Mouse (Mus musculus) gastrocnemius, postnatal 4 days (tissue): ENCODE data around the gene Plxna2. TPM values are rescaled to one million over a fixed set of nuclear protein-coding genes. Genes with fewer than 3 reads are reported as not detected.

ENCODE experiments used
- DNase-seq, 2 experiments: peaks; one replicate each; pipeline ENCODE4 v3.0.0; 2021 to 2022; ENCODE audit warnings: low spot score in 2 of 2, mixed read lengths in 2 of 2
- total RNA-seq, 2 experiments: library from RNA; stranded (reverse); gene quantifications; 2 replicates each; pipeline ENCODE4 v1.2.3; 2021

Gene Plxna2
- total RNA-seq, 2 experiments from 2014 or later = 27.2 to 31.9 TPM

GRCm38 (mm10) chr1:194658459-194659160 lies 40.6 kb downstream of the Plxna2 start:
- no peak for DNase-seq

- peak in 1 of 2 experiments; percentile 20 for DNase-seq
Observed at GRCm38 (mm10) chr1:194660426-194661119, 42.6 kb downstream of the Plxna2 start.

- no peak for DNase-seq
Observed at GRCm38 (mm10) chr1:194663021-194663420, 45.0 kb downstream of the Plxna2 start.

- DNase-seq = no peak
Observed at GRCm38 (mm10) chr1:194665715-194666114, 47.7 kb downstream of the Plxna2 start.

GRCm38 (mm10) chr1:194671783-194672524 lies 53.9 kb downstream of the Plxna2 start:
- no peak for DNase-seq

- no peak for DNase-seq
Observed at GRCm38 (mm10) chr1:194672525-194672894, 54.5 kb downstream of the Plxna2 start.

- DNase-seq = no peak
Observed at GRCm38 (mm10) chr1:194673229-194673628, 55.2 kb downstream of the Plxna2 start.

- DNase-seq = no peak
Observed at GRCm38 (mm10) chr1:194675106-194675890, 57.3 kb downstream of the Plxna2 start.

GRCm38 (mm10) chr1:194675891-194676200 lies 57.8 kb downstream of the Plxna2 start:
- DNase-seq = no peak

- DNase-seq = no peak
Observed at GRCm38 (mm10) chr1:194677878-194678277, 59.9 kb downstream of the Plxna2 start.

- no peak for DNase-seq
Observed at GRCm38 (mm10) chr1:194679147-194679546, 61.1 kb downstream of the Plxna2 start.

- DNase-seq = no peak
Observed at GRCm38 (mm10) chr1:194680136-194680535, 62.1 kb downstream of the Plxna2 start.

- DNase-seq = peak in 1 of 2 experiments; percentile 32
Observed at GRCm38 (mm10) chr1:194682021-194682420, 64.0 kb downstream of the Plxna2 start.

- DNase-seq = no peak
Observed at GRCm38 (mm10) chr1:194683132-194683531, 65.1 kb downstream of the Plxna2 start.

GRCm38 (mm10) chr1:194685896-194686295 lies 67.9 kb downstream of the Plxna2 start:
- DNase-seq = no peak

GRCm38 (mm10) chr1:194687746-194688145 lies 69.7 kb downstream of the Plxna2 start:
- DNase-seq = no peak

- DNase-seq = no peak
Observed at GRCm38 (mm10) chr1:194688161-194688560, 70.1 kb downstream of the Plxna2 start.

- no peak for DNase-seq
Observed at GRCm38 (mm10) chr1:194693063-194693462, 75.0 kb downstream of the Plxna2 start.

GRCm38 (mm10) chr1:194693488-194693887 lies 75.5 kb downstream of the Plxna2 start:
- no peak for DNase-seq

GRCm38 (mm10) chr1:194694805-194695204 lies 76.8 kb downstream of the Plxna2 start:
- DNase-seq = no peak

GRCm38 (mm10) chr1:194697439-194697838 lies 79.4 kb downstream of the Plxna2 start:
- DNase-seq = no peak
